Mouse (Mus musculus): ENCODE measurements at regions not wholly inside any gene's neighbourhood (a gene's known extent, or its start where the extent isn't known, plus 50 kb on each side); places are given as distances from the start of the nearest gene placed in this dataset.

DNA sequence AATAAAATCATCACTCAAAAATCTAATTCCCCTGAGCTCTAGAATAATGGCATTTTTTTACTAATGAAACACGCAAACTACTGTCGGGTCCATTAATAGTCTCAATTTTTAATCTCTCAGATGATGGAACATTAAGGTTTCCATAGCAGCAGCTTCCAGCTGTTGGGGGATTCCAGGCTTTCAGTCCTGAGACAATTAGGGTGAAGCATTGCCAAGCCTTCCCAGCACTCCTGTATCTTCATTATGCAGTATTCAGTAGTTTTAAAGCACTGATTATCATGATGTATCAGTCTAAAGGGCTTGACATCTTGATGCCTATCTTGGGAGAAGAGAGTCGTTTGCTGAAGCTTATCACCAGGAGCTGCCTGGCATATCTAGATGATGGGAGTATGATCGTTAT, 178.6 kb downstream of the Tpbg start:
- TF ChIP-seq POLR2AphosphoS2 (IDR thresholded peaks at IDR 0.05; ENCODE audit: insufficient read length, low read depth) (no peak), E2F4 (IDR thresholded peaks at IDR 0.05; ENCODE audit: insufficient read depth) (no peak), POLR2A (IDR thresholded peaks at IDR 0.05; ENCODE audit: insufficient read length, low read depth) (no peak), USF1 (IDR thresholded peaks at IDR 0.05; ENCODE audit: low read depth) (no peak)

Data from myocyte (in vitro differentiated cells).